Mouse (Mus musculus) kidney, postnatal 14 days (tissue): ENCODE results near the gene Crot.
"Not testable (repeated sequence)": the region's sequence is repeated elsewhere in the genome, so short reads cannot be mapped to it uniquely, and the experiment has no call there.

Source experiments
- DNase-seq: peaks from one replicate; pipeline ENCODE4 v3.0.0; 2022; ENCODE audit warnings: mixed read lengths

Gene Crot

DNA sequence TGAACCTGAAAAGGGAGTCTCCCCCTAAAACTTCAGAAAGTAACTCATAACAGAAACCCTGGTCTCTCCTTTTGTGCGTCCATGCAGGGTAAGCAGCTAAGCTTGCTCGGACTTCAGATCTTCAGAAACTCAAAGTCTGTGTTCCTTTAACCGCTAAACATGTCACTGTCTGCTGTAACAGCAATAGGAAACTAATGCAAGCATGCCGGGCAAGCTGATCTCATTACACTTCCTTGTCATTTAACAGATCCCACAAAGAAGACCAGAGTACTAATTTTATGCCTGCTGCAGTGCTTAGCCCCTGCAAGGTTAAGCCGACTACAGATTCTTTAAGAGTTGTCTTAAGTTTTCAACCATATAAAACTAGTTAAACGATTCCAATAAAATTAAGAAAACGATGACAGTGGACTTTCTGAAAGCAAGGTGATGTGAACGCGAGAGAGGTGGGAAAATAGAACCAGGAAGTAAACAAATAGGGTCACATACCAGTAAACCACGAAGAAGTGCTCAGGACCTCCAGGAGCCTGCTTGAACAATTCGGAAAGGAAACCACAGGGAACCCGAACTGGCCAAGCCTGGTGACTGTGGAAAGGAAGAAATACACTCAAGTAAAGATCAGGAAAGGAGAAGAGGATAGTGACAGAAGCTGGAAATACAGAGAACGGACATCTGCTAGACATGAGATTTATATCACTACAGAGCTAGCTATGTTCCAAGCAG, 998 bp downstream of the Crot start:
- peak; percentile 11 for DNase-seq

- DNase-seq = no peak
Measured at GRCm38 (mm10) chr5:8991626-8992025, 5.5 kb downstream of the Crot start.

GRCm38 (mm10) chr5:8990526-8990925, 6.6 kb downstream of the Crot start:
- no peak for DNase-seq

DNA sequence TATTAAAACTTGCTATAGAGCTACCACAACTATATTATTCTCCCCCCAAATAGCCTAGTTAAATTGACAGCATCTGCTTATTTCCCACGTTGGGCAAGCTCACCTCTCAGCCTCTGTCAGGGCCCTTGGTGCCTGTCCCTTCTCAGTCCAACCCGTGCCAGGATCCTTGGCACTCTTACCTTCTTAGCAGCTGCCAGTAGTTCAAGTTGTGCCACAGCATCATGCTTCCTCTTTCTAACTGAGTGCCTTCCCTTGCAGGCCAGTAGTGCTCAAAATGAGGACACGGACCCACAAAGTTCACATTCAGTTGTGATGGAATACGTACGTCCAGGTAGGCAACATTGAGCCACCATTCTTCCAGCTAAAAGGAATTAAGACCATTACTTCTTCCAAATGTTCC, 9.2 kb downstream of the Crot start:
- no peak for DNase-seq

DNA sequence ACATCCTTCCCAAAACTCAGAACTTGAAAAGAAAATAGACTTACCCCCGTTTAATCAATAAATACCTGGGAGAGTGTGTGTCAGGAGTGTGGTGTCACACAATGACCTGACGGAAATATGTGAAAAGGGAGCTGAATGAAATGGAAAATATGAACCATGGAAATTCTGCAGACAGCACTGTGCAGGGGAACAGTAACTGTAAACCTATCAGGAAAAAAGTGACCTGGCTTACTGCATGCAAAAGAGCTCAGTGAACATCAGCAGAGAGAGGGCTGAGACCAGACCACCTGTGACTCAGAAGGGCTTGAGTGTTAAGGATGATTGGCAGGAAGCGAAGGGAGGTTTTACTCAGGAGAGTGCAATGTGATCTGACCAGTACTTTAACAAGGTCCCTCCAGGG, 11.7 kb downstream of the Crot start:
- DNase-seq = no peak

GRCm38 (mm10) chr5:8974721-8975120, 22.4 kb downstream of the Crot start:
- DNase-seq = no peak

DNA sequence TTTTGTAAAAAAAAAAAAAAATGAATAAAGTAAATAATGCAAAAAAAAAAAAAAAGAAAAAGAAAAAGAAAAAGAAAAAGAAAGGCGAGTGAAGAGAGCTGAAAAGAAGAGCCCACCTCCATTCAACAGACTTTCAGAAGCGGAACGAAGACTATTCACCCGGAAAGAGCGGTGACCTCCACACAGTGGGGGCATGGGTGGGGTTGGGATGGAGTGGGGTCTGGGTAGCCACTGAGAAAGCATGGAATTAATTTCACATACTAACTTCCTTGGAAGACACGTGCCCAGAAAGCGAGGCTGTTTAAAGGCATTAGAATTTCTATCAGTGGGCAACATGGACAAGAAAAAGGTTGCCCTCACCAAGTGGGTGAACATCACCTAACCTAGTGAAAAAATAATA, 24.8 kb downstream of the Crot start:
- DNase-seq = no peak

DNA sequence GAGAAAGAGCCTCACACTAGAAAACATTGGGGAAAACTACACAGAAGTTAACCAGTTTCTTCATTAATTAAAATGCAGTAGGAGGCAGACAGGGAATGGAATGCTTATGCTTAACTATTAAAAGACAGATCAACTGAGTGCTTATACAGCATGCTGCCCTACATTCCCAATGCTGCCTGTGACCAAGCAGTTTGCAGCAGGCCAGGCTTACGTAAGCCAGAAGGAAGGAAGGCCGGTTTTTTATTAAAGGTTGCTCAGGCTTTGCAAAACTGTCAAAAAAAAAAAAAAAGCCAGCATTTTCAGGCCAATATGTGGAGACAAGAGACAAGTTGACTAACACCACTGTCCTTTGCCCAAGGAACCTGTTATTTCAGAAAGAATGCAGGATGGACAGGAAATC, 26.4 kb downstream of the Crot start:
- DNase-seq = peak; percentile 16

GRCm38 (mm10) chr5:8964487-8964886, 32.6 kb downstream of the Crot start:
- DNase-seq = no peak

- DNase-seq = no peak
Measured at GRCm38 (mm10) chr5:8960534-8960933, 36.6 kb downstream of the Crot start.

DNA sequence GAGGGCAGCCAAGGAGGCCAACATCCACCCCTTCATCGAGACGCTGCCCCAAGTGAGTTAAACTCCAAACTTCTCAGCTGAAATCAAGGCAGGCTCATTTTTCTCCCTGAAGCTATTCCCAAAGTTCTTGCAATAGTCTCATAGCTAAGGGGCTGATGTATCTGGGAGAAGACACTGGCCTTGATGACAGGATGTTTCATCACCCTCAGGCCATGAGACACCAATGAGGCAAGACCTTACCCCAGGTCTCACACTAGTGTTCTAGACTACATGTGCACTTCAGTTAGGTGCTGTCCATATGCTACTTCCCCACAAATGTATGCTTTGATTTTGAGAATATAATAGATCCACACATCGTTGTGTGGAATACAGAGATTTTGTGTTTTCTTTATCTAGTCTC, 41.6 kb downstream of the Crot start:
- no peak for DNase-seq

- no peak for DNase-seq
Measured at GRCm38 (mm10) chr5:8953660-8954059, 43.5 kb downstream of the Crot start.

DNA sequence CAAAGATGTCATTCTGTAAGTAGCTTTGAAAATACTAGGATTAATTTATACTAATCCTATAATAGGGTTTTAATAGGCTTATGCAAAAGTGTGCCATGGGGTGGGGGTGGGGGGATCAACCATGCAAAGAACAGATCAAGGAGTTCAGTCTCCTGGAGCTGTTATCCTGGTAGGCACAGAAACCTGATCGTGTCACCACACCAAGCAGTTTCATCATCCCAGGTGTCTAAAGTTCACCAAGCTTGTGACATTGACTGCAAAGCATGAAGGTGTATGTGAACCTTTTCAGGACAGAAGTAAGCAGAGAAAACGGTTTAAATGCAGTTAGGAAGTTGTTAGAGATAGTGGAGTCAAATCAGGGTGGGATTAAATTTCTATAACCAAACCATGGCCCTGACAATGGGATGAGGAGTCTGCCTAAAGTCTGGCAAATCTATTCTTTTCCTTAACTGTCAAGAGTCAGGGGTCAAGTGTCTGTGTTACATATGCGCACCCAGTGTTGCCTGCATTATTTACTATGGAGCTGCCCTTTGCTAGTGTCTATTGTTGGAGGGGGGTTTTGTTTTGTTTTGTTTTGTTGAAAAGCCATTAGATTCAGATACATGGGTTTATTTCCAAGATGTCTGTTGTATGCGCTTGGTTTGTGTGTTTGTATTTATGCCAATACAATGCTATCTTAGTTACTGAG, 49.6 kb downstream of the Crot start:
- DNase-seq = no peak

GRCm38 (mm10) chr5:8943836-8944235, 53.3 kb downstream of the Crot start:
- DNase-seq = no peak

DNA sequence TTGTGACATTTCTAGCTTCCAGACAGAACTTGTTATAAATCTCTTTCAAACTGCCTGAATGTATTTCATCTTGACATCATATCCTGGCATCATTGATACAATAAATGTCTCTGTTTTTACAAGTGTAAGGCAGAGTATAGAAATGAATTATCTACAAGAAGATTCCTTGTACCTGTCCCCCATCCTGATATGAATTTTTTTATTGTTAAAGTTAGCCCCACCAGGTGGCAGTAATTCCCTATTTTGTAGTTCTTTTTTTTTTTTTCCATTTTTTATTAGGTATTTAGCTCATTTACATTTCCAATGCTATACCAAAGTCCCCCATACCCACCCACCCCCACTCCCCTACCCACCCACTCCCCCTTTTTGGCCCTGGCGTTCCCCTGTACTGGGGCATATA, 55.9 kb downstream of the Crot start:
- not testable (repeated sequence) for DNase-seq

DNA sequence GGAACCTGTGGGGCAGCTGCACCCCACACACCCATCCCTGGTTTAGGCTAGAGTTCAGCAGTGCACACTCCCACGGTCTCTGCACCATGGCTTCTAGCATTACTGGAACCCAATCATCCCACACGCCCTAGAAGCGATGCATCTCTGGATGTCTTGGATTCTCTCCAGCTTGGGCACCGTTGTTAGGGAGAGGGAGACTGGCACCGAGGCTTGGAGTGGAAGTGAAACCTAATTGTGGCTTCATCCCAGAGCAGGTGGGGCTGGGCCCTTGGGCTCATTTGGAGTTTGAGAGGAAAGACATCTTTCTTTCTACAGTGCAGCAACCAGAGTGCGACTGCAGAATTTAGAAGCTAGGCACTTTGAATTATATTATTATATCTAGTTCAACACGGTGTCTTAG, 59.2 kb downstream of the Crot start:
- no peak for DNase-seq

DNA sequence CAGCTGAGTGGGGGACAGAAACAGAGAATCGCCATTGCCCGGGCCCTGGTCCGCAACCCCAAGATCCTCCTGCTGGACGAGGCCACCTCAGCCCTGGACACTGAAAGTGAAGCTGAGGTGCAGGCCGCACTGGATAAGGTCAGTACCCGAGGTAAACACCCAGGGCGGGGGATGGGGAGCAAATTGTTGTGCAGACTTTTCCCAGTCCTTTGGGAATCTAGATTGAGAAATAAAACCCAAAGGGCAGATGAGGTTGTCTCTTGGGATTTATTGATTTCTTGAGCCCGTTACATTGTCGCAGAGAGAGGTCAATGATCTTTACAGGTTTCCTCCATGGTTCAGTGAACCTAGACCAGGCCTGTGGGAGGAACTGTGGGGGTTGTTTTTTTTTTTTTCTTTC, 68.7 kb downstream of the Crot start:
- no peak for DNase-seq

- DNase-seq = no peak
Measured at GRCm38 (mm10) chr5:8917069-8917468, 80.1 kb downstream of the Crot start.

DNA sequence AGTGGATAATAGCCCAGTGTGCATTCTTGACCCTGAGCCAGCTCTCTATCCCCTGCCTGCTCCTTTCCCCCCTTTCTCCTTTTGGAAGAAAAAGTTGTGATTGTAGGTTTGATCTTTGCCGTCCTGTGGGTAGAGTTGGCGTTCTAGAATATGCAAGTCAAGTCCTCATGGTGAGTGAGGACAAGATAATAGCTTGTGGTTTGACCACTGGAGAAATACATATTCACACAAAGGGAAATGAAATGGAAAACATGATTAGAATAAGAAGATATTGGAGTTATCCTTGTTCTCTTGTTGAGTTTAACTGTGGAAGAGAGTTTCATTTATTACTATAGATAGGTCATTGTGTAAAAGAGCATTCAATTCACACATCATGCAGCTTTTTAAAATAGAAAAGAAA, 80.7 kb downstream of the Crot start:
- DNase-seq = no peak
